Mouse (Mus musculus): ENCODE results near the gene Mvb12a. TPM values are rescaled to one million over a fixed set of nuclear protein-coding genes. Genes with fewer than 3 reads are reported as not detected.
A peak's percentile ranks its signal among the peaks of the same experiment; 100 is the strongest.

Mvb12a gene
- total RNA-seq, 2 experiments from 2014 or later = 23.0 to 23.6 TPM

DNA sequence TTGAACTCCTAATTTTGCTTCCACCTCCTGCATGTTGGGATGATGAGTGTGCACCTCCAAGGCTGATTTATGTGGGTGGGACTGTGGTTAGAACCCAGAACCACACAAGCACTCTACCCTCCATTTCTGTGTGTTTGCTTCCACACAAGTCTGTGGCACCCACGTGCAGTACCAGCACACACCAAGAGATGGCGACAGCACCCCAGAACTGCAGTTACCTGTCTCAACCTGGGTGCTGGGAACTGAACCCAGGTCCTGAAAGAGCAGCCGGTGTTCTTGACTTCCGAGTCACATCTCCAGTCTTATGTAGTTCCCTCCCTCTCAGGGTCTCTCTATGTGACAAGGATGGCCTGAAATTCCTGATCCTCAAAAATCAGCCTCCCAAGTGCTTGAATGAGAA is 21.3 kb downstream of the Mvb12a start:
- no peak for DNase-seq

- DNase-seq = no peak
Measured at GRCm38 (mm10) chr8:71566501-71566900, 23.8 kb downstream of the Mvb12a start, which contains the start of gene Nxnl1. Gene Nxnl1, minus strand, starts transcription at chr8:71566601.

DNA sequence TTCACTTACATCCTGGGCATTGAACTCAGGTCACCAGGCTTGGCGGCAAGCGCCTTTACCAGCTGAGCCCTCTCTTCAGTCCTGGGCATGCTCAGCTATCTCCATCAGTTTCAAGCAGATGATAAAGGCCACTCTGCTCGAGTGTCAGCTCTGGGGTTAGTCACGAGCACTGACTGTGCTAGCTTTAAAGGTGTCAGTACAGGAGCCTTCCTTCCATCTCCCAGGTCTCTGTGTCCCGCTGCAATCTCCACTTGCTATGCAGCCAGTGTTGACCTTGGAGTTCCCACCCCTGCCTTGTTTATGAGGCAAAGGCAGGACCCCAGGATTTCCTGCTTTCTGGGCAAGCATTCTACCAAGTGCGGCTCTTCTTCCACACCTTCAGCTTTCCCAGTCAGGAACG is 24.9 kb downstream of the Mvb12a start:
- no peak for DNase-seq

DNA sequence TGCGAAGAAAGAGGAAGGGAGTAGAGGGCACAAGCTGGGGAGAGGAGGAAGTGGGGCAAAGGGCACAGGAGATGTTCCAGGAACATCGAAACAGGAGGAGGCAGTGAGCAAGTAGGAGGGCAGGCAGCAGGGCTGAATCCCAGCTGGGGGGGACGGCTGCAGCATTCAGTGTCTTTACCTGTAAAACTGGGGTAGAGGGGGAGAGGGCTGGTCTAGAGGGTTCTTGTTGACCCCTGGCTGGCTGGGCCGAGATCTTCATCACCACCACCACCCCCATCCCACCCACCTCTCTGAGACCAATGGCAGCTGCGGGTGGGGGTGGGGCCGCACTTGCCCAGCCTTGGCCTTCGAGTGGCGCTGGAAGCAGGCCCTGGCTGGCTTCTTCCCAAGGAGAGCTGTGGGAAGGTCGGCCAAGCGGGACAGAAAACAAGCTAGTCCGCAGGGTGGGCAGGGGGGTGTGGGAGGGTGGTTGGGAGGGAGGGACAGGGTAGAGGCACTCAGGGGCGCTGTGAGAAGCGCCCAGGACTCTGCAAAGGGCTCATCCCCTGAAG is 25.7 kb downstream of the Mvb12a start, which contains the start of gene Slc27a1:
Gene Slc27a1, plus strand, starts transcription at position 496 of the 551 bp plus-strand sequence.
- peak; percentile 79 for DNase-seq

DNA sequence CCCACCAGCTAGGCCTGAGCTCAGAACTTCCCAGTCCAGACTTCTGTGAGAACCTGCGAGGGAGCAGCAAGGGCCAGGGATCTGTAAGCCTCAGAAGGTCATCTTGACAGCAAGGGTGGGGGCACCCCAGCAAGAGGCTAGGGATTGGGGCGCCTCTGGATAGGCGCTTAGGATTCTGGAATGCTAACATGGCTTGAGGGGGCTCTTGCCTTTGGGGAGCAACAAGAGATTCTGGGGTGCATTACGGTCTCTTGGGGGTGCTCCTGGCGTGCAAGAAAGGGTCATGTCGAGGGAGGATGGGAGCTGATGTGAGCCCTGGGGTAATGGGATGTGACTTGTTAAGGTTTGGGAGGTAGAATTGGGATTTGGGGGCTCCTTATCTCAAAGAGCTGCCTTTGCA is 26.2 kb downstream of the Mvb12a start:
- peak; percentile 50 for DNase-seq

DNA sequence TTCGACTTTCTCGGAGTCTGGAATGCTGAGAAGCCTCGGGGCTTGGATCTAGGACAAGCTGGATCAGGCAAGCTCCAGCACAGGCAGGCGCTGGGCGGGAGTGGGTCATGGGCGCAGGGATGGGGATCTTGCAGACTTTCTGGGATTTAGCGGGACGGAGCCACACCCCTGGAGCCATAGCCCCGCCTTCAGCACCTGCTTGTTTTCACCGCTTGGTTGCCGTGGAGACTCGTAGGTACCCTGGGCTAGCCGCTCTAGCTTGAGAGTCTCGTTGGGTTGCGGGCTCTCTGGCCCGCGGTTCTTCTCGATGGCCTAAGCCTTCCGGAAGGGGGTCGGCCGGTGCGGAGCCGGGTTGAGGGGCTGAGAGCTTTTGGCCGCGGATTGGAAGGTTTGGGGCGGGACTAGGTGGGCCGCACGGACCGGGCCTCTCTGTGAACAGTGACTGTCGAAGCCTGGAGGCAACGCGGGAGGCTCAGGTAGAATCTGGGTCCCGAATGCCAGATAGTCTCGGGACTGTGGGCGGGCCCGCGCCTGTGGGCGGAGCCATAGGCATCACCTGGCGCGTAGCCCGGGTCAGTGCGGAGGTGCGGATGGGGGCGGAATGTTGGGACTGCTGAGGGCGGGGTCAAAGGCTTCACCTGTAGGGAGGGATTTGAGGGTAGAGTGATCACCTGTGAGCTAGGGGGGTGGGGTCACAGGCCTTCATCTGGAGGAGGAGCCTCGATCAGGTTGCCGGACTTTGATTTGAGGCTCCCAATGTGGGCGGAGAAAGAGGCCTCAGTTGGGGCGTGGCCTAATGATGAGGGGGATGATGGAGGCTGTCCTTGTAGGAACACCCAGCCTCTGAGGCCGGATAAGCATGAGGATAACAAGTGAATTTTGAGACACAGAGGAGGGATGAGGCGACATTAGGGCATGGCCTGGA is 26.9 kb downstream of the Mvb12a start:
- DNase-seq = peak; percentile 81

- peak; percentile 86 for DNase-seq
Measured at GRCm38 (mm10) chr8:71570291-71570954, 27.7 kb downstream of the Mvb12a start.

DNA sequence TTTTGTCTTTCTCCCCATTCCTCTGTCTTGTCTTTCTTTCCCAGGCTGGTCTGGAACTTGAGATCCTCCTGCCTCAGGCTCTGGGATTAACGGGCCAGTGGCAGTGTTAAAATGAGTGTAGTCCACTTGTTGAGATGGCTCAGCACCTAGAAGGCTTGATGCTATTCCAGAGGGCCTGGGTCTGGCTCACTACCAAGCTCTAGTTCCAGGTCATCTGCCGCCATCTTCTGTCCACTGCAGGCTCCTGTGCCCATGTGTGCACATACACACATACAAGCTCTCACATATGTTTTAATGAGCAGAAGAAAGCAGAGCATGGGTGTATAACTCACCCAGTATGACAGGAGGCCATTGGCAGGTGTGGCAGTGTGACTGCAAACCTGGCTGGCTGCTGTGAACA is 29.4 kb downstream of the Mvb12a start:
- DNase-seq = no peak

DNA sequence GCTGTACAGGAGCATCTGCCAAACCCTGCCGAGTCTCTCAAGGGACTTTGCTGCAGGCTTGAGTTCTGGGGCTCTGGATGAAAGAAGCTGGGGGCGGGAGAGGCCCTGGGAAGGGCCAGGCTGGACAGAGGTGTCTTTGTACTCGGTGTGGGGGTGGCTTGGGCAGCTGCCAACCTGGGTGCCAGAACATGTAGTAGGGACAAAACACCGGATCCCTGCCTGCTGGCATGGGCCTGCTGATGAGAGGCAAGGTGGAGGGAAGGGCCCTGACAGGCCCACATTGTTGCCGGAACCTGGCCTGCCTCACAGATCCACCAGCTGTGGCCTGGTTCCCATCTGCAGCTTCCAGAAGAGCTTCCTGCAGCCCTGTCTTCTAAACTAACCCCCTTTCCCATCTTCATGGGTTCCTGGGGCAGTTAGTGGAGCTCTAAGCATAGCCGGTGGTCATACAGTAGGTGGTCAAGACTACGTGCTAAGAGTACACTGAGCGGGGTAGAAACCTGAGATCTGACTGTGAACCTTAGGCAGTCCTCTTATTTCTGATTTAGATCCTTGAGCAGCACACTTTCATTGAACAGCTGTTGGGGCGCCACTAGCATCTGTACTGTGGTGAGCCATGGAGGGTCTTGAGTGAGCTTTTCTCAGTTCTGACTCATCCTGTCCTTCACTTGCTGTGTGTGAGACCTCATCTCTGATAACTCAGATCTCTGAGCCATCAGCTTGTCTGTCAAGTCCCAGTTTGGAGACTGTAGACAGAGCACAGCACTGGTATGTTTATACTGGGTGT is 30.3 kb downstream of the Mvb12a start:
- DNase-seq = peak; percentile 53

DNA sequence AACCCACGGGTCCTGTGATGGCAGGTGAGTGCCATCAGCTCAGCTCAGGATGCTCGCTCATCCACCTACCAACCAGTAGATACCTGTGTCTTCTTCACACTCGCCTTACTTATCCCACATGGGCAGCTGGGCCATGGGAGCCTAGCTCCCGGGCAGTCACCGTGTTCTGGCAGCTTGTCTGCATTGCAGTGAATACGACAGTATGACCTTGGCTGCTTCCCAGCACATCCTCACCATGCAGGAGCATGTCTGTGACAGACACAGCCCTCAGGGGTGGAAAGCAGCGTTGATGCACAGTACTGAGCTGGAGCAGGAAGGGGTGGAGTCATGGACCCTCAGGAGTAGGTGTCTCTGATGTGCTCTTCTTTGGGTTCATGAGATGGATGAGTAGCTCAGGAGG is 31.7 kb downstream of the Mvb12a start:
- no peak for DNase-seq

GRCm38 (mm10) chr8:71575020-71575419 is 32.3 kb downstream of the Mvb12a start:
- DNase-seq = no peak

DNA sequence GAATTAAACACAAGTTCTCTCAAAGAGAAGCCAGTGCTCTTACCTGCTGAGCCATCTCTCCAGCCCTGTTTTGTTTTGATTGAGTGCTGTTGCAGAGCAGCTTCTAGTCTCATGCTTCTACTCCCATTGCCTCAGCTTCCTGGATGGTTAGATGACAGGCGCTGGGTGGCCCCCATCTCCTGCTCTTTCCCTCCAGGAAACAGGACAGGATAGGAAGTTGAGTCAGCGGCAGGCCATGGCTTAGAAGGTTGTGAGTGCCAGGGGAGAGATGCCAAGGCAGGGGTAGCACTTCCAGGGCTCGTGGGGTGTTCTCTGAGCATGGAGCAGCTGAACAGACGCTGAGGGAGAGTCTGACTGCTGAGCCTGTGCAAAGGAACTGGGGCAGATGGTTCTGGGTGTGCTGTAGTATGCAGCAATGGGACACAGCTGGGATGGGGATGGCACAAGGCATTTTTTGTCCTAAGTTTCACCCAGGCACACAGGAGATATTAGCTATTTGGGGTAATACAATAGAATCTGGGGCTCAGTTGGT is 35.2 kb downstream of the Mvb12a start:
- no peak for DNase-seq

- DNase-seq = no peak
Measured at GRCm38 (mm10) chr8:71579009-71579408, 36.3 kb downstream of the Mvb12a start.

GRCm38 (mm10) chr8:71579476-71579875 is 36.8 kb downstream of the Mvb12a start:
- peak; percentile 73 for DNase-seq

- DNase-seq = no peak
Measured at GRCm38 (mm10) chr8:71580201-71580600, 37.5 kb downstream of the Mvb12a start.

DNA sequence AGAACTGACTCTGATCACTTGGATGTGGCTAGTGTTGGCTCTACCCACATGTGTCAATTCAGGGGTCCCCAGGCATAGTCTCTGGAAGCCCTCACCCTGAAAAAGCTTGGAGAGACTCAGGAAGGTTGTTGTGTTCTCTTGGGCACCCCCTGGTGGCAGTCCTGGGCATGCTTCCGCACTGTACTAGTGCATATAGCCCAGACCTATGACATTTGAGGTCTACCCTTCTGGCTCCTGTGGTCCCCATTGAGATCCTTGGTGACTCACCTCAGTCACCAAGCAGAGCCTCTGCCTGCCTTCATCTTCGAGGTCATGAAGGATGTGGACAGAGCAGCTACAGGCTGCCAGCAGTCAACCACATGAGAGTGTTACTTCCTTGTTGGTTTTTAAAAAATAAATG is 44.2 kb downstream of the Mvb12a start:
- no peak for DNase-seq

DNA sequence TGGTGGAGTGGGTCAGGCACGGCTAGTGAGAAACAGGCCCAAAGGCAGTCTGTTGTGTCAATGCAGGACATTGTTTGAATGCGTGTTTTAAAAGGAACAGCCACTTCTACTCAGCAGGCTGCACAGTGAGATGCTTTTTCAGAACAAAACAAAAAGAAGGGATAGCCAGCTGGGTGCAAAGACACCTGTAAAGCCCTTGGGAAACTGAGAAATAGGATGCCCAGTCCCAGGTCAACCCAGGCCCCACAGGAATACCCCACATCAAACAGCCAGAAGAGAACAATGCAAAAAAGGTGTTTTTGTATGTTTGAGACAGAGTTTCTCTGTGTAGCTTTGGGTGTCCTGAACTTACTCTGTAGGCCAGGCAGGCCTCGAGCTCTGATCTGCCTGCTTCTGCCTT is 46.0 kb downstream of the Mvb12a start:
- DNase-seq = no peak

DNA sequence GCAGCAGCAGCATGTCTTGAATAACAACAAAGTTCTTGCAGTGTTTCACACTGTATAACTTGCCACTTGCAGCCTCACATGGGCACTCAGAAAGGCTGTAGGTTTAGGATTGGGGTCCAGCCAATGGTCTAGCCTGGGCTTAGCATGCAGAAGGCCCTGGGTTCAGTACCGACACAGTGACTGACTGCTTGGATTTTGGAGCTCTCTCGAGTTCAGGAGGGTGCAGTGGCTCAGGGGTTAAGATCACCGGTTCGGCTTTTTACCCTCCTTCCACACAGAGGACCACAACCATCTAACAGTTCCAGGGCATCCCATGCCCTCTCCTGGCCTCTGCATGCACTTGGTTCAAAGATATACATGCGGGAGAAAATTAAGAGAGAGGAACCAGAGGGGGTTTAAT is 48.3 kb downstream of the Mvb12a start:
- no peak for DNase-seq

DNA sequence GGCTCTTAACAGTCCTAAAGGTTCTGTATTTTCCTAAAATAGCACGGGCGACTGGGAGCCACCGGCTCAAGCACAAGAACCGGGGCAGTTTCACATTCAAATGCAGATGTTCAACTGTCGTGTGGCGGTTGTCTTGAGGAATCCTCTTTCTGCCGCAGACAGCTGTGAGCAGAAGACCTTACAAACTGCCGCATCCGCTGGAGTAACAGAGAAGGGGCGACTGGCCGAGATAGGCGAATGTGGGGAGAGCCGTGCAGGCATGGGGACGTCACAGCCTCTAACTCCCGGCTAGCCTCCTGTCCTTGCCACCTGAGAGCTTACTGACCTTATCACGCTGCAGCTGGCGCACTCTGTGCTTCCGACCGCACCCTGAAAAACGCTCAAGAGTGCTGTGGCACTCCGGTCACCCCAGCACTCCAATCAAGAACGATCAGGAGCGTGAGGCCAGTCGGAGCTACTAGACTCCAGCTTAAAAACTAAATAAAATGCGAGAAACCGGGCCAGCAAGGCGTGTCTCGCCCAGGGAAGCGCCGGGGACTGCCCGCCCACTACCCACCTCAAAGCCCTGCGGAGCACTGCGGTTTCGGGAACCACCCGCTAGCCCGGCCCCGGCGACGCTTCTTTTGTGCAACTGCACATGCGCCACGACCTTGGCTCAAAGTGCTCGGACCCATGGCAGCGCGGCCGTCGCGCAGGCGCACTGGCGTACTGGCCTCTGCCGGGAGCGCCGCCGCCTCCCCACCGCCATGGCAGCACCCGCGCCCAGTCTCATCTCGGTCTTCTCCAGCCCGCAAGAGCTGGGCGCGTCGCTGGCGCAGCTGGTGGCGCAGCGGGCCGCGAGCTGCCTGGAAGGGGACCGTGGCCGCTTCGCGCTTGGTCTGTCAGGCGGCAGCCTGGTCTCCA is 49.0 kb downstream of the Mvb12a start, which contains the start of gene Pgls:
Gene Pgls, plus strand, starts transcription at position 706 of the 903 bp plus-strand sequence.
- peak; percentile 94 for DNase-seq

GRCm38 (mm10) chr8:71592374-71593170 is 49.9 kb downstream of the Mvb12a start:
- peak; percentile 83 for DNase-seq
